Mouse (Mus musculus) kidney, postnatal 4 days (tissue): ENCODE measurements around the gene 9430007A20Rik.
"Not testable (repeated sequence)": the region's sequence is repeated elsewhere in the genome, so short reads cannot be mapped to it uniquely, and the experiment has no call there.

Experiments used
- DNase-seq, 2 experiments: peaks; one replicate each; pipeline ENCODE4 v3.0.0; 2021; ENCODE audit warnings: mixed read lengths in 2 of 2

9430007A20Rik gene

DNA sequence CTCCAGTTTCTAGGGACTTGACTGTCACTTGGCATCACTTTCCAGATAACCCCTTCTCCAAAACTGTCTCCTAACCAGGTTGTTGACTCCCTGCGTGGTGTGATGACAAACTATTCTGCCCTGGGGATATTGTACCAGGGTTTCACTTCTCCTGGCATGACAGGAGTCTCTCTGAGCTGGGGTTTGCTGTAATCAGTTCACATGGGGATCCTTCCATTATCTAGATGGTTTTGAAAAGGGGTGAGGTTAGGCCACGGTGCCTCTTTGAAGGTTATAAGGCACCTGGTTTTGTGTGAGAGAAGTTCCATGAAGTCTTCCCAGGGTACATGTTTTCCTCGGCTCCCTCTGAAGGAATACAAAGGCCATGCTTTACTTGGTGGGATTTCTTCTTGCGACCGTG, at the start of gene 9430007A20Rik:
Gene 9430007A20Rik (plus strand): TSS at position 301 of the 400 bp plus-strand sequence.
- no peak for DNase-seq

DNA sequence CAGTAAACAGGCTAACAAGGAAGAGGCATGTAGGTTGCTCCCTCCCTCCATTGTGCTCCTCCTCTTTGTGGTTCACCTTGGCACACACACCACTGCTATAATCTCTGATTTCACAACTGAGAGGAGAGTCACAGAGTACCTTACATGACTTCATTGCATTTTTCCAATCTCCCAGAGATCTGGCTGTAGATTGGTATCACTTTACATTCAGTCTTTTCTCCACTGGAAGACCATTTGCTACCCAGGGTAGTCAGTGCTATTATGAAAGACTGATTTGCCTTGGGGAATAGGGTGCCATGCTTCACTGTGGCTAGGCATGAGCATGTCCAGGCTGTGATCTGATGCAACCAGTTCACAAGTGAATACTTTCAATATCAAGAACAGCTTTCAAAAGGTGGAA, 26.3 kb upstream of the 9430007A20Rik start:
- no peak for DNase-seq

DNA sequence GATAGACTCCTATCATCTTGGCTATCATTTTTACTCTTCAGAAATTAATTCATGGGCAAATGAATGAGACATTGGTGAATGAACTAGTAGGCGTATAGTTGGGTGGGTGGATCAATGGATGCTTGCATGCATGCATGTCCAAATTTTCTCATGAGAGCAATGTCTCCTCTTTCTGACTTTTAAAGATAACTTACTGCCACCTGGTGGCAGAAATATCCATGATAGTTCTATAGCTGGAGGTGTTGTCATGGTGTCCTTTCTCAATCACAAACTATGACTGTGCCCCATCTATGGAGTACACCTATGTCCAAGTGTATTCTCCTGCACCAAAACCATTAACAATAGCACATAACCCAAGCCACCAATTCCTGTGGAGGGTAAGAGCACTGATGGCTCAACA, 13.1 kb upstream of the 9430007A20Rik start:
- no peak for DNase-seq

DNA sequence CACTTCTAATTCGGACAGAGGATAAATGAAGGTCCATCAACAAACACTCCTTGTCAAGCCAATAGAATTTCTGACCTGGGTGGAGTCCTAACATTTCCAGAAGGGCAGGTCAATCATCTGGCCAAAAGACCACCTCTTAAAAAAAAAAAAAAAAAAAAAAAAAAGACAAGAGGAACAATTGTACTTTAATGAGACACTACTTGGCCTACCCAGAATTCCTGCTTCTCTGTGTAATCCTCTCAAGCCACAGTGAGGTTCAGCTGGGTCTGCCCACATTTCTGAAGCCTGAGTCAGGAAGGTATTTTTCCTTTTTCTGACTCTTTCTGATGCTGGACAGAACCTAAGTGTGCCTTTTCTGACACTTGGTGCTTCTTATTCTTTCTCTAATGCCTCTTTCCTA, 25.1 kb downstream of the 9430007A20Rik start:
- DNase-seq: no peak

DNA sequence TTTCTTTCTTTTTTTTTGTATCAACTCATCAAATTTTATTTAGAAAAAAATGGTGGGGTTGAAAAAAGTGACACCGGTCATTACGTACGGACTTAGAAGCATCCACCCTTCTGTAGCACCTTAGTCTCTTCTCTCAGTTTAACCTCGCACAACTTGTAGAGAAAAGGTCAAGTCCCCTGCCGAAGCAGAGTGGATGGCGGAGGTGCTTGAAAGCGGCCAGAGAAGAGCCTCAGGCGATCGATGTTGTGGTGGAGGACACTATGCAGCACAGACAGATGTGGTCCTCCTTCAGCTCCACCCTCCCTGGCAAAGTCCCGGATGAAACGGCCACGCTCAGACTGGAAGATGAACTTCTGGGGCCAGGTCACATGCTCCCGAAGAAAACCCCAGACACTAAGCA, 25.7 kb downstream of the 9430007A20Rik start:
- DNase-seq: not testable (repeated sequence)

DNA sequence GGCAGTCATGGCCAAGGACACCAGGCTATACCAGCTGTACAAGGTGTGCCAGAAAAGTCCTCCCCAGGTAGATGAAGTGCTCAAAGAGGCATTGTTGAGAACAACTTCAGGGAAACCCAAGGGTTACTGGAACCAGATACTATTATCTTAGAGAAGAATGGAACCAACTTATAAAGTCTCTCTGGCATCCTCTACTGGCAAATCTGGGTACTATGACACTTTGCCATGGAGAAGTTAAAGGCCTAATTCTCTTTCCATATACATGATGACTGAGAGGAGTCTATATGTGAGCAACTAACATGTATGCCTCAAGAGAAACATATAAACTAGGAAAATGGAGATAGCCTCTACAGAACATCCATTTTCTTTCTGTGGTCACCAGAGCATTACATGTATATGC, 31.5 kb downstream of the 9430007A20Rik start:
- no peak for DNase-seq

DNA sequence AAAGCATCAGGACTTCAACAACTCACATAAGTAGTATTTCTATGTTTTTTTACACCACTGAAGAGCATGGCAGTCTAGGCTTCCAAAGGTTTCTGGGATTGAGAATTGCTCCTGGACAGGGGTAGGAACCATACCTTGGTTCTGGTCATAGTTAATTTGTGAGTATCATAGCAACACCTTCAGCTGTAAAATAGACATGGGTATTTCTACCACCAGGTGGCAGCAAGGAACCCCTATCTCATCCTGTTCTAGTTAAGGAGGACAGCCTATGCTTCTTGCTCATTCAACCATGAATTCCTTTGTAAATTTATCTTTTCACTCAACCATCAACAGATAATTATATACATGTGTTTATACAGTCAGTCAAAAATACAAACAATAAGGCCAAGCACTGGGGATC, 40.2 kb downstream of the 9430007A20Rik start:
- peak; percentile 6 to 18 for DNase-seq

DNA sequence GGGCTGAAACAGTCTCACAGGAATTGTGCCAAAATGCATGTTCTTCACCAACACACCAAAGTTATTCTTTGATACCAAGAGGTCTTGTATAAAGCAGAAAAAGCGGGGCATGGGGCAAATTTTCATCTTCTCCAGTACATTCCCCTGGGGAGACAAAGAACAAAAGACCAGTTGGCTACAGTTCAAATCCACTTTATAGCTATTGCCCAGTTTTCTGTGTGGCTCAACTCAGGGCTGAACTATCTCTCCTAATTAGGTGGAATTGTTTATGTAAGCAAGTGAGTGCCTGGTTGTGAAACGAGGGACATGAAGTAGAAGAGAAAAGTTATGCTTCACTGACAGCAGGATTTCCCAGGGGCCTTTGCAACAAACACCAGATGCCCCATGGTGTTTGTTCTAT, 41.6 kb downstream of the 9430007A20Rik start:
- DNase-seq: no peak

DNA sequence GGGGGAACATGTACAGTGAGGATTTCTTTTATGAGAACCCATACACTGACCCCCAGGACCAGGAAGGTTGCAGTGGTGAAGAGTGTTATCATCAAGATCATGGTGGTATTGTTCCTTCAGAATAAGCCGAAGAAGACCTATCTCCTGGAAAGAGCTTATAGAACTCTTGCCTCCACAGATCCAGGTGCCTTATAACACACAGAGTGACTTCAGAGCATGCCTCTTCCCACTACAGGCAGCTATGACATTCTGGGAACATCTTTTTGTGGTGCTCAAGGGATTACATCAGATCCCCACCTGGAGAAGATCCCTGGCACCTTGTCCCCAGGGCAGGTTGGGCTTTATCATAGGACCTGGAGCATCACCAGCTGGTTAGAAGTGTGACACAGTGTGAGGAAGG, 45.4 kb downstream of the 9430007A20Rik start, which contains the start of gene Gm13124:
Gene Gm13124 (minus strand): TSS at position 101 of the 400 bp plus-strand sequence.
- no peak for DNase-seq

DNA sequence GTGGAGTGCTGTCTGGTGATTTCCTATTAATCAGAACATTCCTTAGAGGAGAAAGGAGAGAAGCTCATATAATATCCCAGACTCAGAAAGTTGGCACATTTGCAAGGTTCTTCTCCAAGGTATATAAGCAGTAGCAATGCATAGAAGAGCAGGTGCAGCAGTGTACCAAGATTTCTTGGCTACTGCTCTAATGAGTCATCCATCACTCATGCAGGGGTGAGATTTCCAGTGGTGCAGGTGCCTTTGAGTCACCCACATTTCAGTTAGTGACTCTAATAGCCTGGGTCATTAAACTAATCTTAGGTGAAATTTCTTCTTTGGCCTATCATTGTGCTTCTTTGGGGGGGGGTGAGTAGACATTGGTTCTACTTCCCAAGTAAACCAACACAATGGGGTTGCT, 48.1 kb downstream of the 9430007A20Rik start:
- no peak for DNase-seq
